Mouse (Mus musculus) kidney, adult 9 months (tissue): ENCODE data around the gene Rgma.

Experiments
- DNase-seq: peaks from one replicate; pipeline ENCODE4 v3.0.0; 2022

Rgma gene

DNA sequence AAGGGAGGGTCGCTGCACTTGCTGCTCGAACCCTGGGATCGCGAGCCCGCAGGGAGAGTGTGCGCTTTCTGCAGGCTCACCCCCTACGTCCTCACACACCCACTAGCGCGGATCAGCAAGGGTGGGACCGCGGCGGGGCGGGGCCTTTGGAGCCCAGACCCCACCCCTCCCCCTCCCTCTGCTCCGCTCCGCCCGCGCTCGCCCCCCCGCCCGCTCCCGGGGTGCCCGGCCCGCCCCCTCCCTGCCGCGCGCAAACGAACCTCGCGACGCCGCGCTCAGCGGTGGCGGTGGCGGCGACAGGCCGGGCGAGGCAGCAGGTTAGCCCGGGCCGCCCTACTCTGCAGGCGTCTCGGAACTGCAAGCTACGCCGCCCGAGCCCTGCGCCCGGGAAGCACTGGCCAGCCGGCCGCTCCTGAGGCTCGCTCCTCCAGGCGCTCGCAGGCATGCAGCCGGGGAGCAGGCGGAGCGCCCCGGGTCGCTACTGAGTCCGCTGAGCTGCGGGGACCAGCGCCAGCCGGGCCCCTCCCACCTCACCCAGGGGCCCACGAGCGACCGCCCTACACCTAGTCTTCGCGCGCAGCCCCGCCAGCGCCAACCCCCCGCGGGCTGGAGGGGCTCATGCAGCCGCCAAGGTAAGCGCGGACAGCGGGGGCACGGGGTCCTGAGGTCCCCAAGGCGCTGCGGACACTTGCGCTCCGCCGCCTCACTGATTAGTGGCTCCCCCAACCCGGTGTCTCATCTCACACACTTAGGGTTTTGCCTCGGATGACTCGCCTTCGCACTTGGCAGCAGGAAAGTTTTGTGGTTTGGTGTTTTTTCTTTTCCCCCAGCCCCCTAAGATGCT, at the start of gene Rgma:
Gene Rgma, plus strand, starts transcription at position 253 of the 844 bp plus-strand sequence.
- no peak for DNase-seq

DNA sequence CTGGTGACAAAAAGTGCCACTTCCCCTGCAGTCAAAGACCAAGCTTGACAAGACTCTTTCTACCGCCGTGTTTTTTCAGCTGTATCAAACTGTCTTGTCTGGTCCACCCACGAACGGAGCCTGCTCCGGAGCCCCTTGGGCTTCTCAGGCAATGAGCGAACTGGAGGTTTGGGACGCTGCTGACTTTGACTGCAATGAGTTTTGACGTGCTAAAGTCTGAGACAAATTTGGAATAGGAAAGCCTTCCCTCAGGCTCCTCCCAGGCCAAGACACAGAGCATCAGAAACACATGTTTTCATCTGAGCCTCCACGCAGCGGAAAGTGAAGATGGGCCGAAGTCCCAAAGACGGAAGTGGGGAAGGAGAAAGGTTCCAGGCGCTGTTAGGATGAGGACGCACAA, 49.1 kb upstream of the Rgma start:
- no peak for DNase-seq

DNA sequence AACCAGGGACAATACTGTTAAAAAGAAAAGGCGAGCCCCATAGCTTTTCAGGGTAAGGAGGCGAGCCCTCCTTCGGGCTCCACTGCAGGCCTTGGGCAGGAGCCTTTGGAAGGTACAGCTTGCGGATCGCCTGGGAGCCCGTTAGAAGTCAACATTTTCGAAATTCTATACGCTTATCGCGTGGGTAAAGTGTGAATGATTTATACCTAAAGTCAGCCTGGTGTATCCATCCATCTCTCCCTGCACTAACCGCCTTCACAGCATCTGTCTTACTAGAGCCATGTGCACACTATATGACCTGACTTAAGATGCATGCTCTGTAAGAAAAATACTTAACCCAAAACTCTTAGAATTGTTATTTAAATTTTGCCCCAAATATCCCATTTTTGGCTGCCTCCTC, 48.6 kb upstream of the Rgma start:
- DNase-seq = no peak

DNA sequence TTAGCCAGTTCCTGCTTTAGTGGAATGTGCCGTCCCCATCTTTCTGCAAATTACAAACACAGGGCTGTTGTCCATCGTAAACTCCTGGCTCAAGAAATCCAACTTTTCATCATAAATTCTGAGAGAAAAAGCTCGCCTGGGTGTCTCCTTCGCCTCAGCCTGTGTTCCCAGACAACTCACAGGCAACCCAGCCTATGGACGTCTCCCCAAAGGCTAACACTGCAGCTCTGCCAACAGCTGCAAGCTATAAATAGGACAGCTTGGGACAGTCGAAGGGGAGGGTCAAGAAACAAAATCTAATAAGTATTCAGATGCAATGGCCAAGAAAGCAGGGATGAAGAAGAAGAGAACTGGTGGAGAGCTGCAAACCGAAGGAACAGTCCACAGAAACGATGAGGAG, 48.1 kb upstream of the Rgma start:
- DNase-seq = no peak

DNA sequence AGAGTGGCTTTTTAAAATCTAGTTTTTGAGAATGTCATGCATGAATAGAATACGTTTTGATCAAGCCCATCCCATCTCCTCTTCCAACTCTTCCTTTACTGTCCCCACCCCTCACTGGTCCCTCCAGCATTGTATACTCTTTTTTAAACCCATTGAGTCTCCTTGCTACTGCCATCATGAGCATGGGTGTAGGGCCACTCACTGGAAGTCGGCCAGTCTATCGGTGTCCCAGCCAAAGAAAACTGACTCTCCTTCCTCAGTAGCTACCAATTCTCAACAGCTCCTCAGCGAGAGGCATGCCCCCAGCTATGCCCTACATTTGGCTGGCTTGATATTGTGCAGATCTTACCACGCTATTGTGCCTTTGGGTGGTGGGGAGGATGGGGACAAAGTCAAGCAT, 47.7 kb upstream of the Rgma start:
- no peak for DNase-seq

DNA sequence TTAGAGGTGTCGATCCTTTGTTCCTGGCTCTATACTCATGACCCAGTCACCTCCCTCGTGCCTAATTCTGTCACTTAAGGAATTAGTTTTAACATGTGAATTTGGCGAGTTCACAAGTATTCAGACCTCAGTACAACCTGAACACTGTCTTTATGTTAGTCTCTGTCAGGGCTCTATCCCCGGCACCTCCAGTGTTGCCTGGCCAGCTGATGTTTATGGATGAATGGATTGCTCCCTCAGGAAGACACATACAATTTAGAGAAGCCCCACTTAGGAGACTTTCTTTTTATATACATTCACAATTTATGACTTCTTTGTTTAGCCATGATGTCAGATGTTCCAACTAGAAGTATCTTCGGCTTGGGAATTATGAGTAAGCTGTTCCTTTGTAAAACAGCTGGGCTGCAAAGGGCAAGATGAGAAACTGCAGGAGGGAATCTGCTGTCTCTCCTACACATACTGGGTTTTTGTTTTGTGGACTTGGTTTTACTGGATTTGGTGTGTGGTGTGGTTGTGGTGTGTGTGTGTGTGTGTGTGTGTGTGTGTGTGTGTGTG, 46.6 kb upstream of the Rgma start:
- DNase-seq = no peak

DNA sequence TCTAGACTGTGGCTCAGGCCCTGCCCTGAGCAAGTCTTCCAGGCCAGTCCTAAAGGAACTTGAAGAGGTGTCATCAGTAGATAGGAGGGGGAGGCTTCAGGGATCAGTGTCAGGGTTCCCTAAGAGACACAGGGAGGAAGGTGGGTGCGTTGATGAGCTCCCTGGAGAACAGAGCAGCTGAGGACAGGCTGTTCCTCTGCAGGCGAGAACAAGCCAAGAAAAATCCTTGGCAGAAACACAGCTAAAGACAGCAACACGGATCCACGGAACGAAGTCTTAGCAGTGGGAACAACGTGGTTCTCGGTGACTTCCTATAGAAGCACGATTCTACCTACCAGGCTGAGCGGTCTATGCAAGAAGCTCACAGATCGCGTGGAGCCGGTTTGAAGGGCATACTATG, 44.6 kb upstream of the Rgma start:
- no peak for DNase-seq

DNA sequence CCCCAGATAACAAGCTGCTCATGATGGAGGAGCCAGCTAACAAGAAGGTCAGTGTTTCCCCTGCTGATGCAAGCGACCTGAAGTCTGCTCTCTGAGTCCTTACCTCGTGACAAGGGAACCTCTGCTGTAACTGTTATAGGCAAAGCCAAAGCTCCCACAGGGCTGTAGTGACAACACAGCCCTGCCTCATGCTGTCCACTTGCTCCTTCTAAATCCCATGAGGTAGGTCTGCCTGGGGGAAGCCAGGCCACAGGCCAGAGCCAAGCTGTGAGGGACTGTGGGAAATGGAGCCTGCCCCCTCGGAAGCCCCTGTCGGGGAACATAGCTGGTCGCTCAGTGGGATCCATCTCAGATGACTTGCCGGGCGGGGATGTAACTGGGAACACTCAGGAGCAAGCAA, 43.7 kb upstream of the Rgma start:
- no peak for DNase-seq

DNA sequence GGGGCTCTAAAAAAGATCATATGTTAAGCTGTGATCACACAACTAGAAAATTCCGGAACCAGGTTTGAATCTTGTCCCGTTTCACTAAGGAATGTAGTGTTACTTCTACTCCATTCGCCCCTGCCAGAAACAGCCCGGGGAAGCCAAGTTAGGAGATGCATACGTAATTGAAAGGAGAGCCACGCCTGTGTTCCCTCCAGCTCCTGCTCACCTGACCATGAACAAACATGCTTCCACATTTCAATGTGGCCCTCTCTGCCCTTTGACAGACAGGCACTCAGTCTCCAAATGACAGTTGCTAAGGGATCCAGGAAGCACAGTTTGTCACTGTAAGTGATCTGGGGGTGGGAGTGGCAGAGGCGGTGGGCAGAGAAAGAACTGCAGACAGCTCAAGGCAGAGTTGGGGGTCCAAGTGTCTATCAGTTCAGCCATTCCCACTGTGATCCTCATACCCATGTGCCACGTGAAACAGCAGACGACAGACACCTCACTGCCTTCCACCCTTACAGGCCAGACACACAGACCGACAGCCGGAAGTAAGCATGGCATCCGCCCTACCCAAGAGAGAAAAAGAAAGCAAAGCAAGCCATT, 41.8 kb upstream of the Rgma start:
- no peak for DNase-seq

DNA sequence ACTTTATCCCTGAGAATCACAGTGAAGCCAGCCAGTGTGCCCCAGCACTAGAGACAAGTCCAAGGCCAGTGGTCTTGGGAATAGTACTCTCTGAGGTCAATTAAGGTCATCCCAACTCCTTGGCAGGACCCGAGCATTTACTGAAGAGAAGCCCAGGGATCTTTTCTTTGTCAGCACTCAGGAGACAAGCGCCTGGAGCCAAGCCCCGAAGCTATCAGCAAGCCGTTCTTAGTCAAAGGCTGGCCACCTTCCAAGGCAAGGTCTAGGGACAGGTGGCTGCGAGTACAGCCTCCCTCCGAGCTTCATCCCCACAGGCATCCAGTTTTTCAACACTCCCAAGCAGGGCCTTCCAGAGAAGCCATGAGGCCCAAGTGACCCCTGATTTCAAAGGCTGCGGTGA, 40.4 kb upstream of the Rgma start:
- no peak for DNase-seq

DNA sequence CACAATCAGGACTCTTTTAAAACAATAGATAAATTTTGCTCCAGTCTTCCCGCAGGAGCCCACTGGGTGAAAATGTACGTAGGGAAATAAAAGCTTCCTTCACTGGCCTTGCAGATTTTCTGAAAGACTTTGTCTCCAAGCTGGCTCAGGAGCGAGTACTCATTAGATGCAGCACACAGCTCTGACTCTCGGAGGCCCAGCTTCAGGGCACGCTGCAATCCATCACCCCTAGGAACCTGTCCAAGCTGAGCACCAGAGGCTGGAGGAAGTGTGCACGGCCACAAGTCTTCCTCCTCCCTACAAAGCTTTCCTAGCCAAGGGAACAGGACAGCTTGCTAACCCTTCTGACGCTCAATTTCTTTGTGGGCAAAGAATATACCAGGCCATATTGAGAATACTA, 38.9 kb upstream of the Rgma start:
- no peak for DNase-seq

DNA sequence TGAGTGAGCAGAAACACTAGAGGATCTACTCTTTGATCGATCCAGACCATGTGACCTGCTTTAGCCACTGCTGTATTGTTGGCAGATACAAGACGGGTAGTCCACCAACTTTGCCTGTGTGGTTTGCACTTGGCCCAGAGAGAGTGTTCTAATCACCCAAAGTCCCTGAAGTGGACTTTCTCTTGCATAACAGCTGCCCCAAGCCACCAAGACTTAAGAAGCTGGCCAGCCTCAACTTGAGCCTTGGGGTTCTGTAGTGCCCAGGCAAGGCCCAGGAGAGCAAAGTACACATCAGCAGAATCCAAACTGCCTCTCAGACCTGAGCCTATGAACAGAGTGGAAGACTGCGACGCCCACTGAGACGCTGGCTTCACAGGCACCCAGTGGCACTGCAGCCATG, 37.0 kb upstream of the Rgma start:
- peak; percentile 53 for DNase-seq

DNA sequence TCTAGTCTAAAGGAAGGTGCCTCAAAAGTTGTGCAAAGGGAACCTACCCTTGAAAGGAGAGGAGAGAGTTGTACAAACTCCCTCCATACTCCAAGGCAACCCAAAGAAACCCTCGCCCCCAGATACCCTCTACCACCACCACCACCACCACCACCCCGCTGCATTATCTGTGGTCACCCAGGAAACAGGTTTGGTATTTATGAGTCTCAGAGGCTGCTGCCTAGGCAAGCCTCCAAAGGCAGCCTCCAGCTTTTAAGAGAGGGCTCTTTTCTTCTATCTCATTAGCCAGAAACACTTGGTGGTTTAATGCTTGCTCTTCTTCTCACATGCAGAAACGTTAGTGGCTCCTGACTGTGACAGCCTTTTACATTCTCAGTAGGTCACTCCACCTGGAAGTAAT, 31.5 kb upstream of the Rgma start:
- DNase-seq = no peak

DNA sequence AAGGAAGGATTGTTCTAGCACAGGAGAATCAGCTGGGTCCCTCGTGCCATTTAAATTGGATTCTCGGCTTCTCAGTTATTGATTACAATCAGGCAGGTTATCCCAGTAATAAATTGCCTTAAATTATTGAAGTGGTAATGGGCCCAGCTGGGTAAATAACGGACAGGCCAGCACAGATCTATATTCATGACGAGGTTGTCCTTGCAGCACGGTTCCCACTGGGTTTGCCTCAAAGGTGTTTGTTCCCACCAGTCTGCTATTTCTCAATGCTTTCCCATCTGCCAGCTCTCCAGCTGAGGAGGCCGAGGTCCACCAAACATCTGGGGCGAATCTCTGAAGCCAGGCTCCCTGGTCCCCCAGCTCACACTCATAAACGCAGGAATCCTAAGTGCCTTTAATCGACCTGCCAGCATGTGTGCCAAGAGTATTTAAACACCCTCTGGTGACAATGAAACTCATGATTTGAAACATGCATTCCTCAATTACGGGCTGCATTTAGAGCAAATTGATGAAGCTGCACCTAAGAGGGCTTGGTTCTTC, 26.7 kb upstream of the Rgma start:
- no peak for DNase-seq

DNA sequence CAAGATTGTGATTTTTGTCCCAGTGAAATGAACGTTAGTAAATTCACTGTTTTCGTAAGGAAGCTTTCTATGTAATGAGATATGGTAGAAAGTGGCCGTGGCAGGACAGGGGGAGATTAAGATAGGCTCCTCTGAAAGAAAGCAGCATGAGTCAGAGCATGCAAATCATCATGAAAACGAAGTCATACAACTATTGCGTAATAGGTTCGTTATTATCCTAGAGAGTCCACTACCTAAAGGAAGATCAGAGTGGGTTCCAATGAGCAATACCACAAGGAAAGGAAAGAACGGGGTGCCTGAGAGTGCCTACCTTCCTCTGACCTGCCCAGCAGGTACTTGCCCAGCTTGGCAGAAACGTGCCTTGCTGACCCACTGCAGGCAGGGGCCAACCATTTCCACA, 26.2 kb upstream of the Rgma start:
- no peak for DNase-seq

DNA sequence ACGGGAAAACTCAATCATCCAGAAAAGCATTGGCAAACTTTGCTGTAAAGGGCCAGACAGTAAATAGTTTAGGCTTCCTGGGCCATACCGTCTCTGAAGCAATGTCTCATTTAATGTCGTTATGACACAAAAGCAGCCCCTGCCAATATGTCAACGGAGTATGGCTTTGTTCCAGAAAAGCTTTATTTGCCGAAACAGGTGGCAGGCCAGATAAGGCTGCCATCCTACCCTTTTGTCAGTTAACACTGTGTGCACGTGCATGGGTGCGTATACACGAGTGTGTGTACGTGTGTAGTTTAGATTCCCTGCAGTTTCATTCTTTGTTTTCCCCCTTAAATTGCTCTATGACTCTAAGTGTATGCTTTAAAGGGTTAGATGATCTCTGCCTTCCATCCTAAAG, 20.1 kb upstream of the Rgma start:
- no peak for DNase-seq

DNA sequence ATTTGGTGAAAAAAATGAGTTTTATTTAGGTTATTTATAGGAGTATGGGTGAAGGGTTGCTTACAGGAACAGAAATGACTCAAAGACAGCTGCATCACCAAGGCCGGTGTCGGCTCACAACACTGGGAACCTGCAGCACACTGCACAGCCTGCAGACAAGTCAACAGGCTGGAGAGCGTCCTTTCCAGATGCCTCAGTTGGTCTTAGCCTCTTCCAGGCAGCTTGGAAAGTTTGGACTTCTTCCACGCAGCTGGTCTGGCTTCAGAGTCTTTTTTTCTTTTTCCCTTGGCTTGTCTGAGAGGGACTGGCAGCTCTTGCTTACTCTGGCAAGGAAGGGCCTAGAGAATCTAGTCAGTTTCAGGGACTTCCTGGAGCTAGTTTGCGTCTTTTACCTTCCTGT, 18.4 kb upstream of the Rgma start:
- DNase-seq = no peak

DNA sequence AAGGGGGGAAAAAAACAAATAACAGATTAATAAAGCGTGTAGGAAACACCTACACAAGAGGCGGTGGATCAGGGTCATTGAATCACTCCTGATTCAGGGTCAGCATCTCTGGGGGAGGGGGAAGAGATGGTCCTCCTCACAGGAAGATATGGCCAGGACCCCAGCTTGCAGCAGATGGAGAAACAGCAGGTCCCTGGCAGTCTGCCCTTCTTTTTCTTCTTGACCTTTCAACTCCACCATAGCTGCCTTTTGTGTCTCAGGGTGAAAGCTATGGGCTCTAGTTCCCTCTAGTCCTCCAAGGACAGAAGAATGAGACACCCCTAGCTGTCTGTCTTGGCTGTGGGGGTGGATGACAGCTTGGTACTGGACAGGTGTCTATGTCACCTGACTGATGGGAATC, 17.7 kb upstream of the Rgma start:
- no peak for DNase-seq

DNA sequence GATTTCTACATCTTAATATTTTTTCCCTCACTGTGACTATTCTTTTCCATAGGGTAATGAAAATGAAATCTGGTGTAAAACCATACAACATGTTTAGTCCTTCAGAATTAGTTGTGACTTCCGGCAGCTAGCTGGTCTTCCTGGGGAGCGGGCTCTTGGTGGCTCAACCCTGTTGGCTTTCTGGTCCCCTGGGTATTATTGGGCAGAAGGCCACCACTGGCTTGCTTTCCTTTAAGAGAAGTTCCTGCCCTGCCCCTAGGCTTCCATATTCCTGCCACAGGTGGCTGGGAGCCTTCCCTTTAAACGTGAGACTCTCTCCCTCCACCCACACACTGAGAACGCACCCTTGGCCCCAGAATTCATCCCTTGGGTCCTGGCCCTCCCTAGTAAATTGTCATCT, 9.8 kb upstream of the Rgma start:
- no peak for DNase-seq

DNA sequence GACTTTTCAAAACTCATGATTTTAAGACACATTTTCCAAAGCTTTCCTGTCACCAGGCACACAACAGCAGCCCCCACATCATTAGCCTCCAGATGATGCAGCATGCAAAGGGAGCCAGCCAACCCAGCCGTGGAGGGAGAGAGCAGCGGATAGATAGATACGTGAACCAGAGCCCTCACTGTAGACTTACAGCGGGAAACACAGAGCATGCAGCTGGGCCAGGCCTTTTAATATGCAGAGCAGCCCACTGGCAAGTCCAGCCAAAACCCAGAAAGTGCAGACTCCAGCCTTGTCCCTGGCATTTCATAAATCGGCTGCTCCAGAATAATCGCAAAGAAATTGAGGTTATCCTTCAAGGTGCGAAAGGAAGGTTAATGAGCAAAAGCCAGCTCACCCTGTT, 9.3 kb upstream of the Rgma start:
- no peak for DNase-seq

DNA sequence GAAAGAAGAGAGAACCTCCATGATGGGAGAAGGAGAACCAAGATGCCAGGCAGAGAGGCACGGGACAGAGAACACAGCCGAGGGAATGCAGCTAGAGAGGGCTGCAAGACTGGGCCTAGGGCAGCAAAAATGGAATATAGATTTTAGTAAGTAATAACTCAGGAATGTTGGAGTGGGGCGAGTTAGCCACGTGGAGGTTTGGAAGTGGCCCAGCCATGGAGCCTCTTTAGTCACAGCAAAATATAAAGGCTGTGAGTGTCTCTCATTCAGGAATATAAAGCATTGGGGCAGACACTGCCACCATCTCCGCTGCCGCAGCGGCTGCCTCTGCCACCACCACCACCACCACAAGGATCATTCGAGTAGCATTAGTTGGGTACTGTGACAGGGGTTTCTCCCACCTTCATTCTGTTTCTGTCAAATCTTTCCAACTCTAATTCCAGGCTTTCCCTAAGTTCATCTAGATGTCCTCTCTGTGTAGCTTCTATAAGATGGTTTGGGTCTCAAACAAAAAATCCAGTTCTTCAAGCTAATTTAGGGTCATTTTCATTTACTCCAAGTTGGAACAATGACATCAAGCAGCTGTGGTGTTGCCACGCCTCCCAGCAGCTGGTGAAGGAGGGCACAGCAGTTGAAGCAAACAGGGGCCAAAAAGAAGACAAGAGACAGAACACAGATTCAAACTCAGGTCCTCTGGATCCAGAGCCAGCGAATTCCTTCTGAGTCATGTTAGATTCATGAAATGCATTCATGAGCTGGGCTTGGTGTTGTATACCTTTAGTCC, 7.4 kb upstream of the Rgma start:
- no peak for DNase-seq

DNA sequence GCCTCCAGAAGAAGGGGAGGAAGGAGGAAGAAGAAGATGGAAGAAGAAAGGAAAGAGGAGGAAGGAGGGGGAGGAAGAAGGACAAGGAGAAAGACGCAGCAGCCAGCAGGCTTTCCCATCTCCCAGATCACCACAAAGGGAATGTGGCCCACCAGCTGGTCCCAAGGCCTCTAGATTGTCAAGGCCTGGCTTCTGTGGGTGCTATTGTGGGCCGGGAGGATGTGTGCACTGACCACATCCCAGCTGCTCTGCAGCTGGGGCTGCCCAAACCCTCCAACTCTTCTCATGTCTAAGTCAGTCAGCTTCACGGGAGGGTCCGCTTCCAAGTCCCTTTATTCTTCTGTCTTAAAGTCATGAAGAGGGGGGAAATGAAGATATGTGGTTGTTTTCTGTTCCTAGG, 5.3 kb upstream of the Rgma start:
- no peak for DNase-seq

DNA sequence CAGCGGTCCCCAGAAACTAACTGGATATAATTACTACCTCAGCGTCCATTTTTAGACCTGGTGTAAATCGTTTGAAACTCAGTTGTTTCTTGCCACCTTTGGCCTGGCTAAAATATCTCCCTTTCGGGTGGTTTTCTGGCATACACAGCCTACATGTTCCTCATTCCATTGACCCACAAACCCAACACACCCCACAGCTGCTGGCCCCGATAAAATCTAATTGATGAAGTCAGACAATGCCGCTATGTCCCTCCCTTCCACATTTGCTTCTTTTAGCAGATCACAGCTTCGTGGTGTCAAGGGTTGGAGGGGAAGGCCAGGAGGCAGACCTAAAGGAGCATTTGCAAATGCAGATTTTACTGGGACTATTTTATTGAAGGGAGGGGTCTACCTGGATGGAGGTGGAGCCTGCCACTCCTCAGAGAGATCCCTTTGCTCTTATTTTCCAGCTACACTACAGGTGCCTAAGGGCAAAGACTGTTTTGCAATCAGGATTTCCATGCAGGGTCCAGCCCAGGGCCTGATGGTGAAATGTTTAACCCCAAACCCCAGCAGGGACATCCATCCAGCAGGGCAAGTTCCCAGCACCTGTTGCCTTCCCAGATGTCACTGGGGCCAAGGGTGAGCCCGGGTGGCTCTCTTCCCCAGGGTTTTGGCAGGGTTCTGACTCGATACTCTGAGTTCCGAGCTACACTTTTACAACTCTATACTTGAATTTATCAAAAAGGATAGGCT, 3.6 kb upstream of the Rgma start:
- DNase-seq = no peak
